Mouse (Mus musculus) brain, adult 10 weeks (tissue): ENCODE data around the gene Pgam5. TPM values are rescaled to one million over a fixed set of nuclear protein-coding genes. Genes with fewer than 3 reads are reported as not detected.

ENCODE experiments used
- polyA plus RNA-seq: library from polyadenylated mRNA; stranded (reverse); fragments of 350-450 nt; fragmentation: Illumina TruSeq; extraction: RNeasy Lipid Tissue Mini Kit (QIAGEN cat#74804); gene quantifications from one replicate; pipeline ENCODE4 v1.2.3, GENCODE M21; 2015; ENCODE audit warnings: low read depth, low replicate concordance

The Pgam5 gene
- 71.7 TPM for polyA plus RNA-seq

DNA sequence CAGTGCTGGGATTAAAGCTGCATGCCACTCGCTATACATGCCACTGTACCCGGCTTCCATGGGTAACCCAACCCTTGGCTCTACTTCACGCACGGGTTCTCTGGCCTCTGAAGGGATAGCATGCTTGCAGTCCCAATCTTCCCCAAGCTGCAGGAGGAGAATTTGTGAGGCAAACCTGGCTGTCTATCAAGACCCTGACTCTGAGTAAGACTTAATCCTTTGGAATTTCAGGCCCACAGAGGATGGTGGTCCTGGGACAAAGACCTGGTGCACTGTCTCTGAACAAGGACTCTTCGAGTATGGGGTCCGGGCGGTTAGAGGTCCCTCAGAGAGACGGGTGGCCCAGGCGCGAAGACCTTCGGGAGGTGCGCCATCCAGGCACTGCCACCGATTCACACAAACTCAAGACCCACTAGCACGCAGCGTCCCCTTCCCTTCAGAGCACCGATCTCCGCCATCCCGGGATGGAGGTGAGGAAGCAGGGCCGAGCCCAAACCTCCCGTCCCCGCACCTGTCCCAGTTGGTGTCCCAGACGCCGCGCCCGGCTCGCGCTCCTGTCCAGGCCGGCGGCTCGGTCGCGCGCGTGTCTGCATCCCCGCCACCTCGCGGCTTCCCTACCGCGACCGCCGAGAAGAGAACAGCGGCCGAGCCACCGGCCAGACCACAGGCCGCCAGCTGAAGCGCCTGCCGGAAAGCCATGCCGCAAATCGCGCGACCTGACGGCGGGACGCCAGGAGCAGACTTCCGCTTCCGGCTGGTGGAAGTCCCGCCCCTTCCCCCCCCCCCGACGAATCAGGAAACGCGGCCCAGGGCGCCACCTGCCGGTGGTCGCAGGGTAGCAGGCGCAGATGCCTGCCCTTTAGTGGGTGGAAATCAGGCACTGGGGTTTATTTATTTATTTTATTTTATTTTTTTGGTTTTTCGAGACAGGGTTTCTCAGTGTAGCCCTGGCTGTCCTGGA is at the start of gene Pgam5:
TSS of gene Pgam5 (minus strand) at position 773 of the 961 bp plus-strand sequence.

DNA sequence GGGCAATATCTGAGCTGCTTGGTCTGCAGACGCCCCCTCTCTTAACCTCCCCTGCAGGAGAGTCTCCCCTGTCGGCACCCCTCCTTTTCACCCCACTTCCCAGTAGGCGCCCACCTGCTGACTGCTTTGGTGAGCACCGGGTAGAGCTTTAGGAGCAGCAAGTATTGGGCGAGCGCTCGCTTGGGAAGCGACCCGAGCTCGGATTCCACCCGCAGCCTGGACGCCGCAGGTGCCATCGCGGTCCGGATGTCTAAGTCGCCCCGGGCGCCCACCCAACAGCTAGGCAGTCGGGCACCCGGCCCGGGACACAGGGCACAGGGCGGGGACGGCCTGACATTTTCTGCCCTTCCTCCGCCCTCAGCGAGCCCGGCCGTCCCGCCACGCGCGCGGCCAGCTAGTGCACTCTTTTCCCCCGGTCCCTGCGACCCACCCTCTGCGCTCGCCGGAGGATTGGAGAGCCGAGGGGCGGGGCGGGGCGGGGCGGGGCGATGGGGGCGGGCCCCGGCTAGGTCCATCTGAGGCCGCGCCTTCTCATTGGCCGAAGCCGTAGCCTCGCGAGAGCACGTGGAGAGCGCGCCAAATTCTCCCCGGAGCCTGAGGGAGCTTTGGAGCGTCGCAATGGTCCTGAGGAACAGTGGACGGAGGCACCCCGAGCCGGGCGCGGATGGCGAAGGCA is 16.2 kb upstream of the Pgam5 start, which contains the start of the genes Pxmp2 and Pole:
TSS of gene Pxmp2 (minus strand) at position 417 of the 676 bp plus-strand sequence.
TSS of gene Pole (plus strand) at position 537 of the 676 bp plus-strand sequence.

DNA sequence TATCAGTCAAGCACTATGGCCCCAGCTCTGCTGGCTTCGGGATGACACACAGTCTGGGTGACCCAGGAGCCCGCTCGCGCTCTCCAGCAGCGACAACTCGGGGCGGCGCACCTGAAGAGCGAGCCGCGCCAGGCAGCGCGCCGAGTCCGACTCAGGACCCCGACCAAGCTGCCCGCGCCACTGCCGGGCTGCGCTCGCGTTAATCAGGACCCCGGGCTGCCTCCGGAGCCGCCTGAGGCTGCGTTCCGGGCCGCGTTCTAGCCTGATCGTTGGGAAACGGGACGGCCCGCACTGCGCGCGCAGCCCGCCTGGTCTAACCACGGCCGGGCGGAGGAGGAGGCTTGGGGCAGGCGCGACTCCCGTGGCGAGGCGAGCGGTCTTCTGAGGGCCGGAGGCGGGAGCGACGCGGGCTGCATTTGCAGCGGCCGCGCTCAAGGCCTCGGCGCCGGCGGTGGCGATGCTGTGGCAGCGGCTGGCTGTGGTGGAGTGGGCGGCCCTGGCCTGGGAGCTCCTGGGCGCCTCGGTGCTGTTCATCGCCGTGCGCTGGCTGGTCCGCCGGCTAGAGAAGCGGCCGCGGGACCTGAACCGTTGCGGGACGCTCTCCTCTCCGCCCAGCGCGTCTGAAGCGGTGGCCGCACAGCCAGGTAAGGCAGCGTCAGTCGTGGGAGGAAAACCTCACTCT is 38.8 kb downstream of the Pgam5 start, which contains the start of gene Ankle2:
TSS of gene Ankle2 (plus strand) at position 225 of the 682 bp plus-strand sequence.

Other genes starting within 250 kb of the Pgam5 start
- 6.9 TPM for gene Gm17655, start 197.4 kb downstream of the Pgam5 start, polyA plus RNA-seq
- gene Gm35315, start 175.5 kb downstream of the Pgam5 start, polyA plus RNA-seq = 0.45 TPM
- 15.2 TPM for gene Plcxd1, start 169.9 kb downstream of the Pgam5 start, polyA plus RNA-seq
- gene Gtpbp6, start 161.7 kb downstream of the Pgam5 start, polyA plus RNA-seq = 54.8 TPM
- gene Zfp605, start 159.8 kb downstream of the Pgam5 start, polyA plus RNA-seq = 12.0 TPM
- gene Chfr, start 134.1 kb downstream of the Pgam5 start, polyA plus RNA-seq = 38.1 TPM
- gene Golga3, start 93.2 kb downstream of the Pgam5 start, polyA plus RNA-seq = 21.9 TPM
- 21.4 TPM for gene Ankle2, start 38.9 kb downstream of the Pgam5 start, polyA plus RNA-seq
- 11.1 TPM for gene Pxmp2, start 16.3 kb upstream of the Pgam5 start, polyA plus RNA-seq
- gene Pole, start 16.4 kb upstream of the Pgam5 start, polyA plus RNA-seq = 0.88 TPM
- gene P2rx2, start 73.3 kb upstream of the Pgam5 start, polyA plus RNA-seq = 0.25 TPM
- gene Lrcol1, start 74.8 kb upstream of the Pgam5 start, polyA plus RNA-seq = not detected
- gene Fbrsl1, start 178.6 kb upstream of the Pgam5 start, polyA plus RNA-seq = 38.1 TPM